Mouse (Mus musculus): ENCODE measurements around the gene Foxn3.

Foxn3 gene

GRCm38 (mm10) chr12:99527452-99527851, 35.9 kb downstream of the Foxn3 start:
- DNase-seq (ENCODE audit: low read depth in 2 of 2, low spot score in 2 of 2): no peak

- DNase-seq (ENCODE audit: low read depth in 2 of 2, low spot score in 2 of 2): no peak
Observed at GRCm38 (mm10) chr12:99526571-99527140, 36.7 kb downstream of the Foxn3 start.

DNA sequence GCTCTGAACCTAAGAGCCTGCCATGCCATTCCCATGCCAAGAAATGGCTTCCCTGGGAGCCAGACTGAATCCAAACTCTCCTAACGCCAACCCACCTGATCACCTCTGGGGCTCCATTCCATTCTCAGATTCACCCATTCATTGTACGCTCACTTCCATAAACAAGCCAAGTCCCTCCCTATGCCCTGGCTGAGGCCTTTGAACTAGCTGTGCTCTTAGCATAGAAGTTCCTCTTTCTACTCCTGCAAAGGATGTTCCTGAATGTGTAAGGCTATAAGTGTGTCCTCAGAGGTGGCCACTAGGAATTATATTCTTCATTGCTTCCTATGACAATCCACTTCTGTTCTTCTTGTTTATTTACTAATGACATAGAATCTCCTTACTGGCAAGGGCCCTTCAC, 40.5 kb downstream of the Foxn3 start:
- DNase-seq (ENCODE audit: low read depth in 2 of 2, low spot score in 2 of 2): no peak

- no peak for DNase-seq (ENCODE audit: low read depth in 2 of 2, low spot score in 2 of 2)
Observed at GRCm38 (mm10) chr12:99519862-99520261, 43.5 kb downstream of the Foxn3 start.

DNA sequence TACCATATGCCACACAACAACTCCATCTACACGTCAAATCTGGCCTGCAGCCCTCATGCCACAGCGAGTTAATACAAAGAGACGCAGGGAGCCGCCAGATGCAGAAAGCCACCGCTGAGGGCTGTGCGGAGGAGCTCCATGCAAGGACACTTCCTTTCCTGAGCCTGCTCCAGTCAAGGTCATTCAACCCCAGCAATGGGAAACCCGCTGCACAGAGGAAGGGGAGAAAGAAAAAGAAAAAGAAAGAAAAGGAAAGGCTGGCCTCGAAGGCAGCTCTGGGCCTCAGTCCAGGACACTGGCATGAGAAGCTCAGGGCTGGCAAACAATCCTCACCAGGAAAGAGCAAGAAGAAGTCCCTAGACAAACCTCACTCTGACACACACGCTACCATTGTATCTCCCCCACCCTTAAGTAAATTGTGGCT, 44.2 kb downstream of the Foxn3 start:
- DNase-seq (ENCODE audit: low read depth in 2 of 2, low spot score in 2 of 2): no peak

DNA sequence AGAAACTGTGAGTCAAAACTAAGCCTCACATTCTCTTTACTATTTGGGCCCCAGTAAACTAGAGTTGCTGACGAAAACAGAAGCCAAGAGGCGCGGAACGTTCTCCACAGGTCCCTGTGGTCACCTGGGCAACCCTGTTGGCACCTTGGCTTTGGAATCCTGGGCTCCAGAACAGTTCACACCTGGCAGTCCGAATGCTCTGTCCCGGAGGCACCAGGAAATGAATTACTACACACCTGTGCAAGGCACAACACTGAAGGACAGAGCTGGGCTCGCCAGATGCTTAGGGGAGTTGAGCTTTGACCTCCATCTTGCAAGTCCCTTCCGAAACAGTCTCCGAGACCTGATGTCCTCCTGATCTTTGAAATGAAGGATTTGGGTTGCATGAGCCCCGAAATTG, 44.7 kb downstream of the Foxn3 start:
- no peak for DNase-seq (ENCODE audit: low read depth in 2 of 2, low spot score in 2 of 2)

GRCm38 (mm10) chr12:99518126-99518525, 45.3 kb downstream of the Foxn3 start:
- no peak for DNase-seq (ENCODE audit: low read depth in 2 of 2, low spot score in 2 of 2)

GRCm38 (mm10) chr12:99517296-99517695, 46.1 kb downstream of the Foxn3 start:
- DNase-seq (ENCODE audit: low read depth in 2 of 2, low spot score in 2 of 2): no peak

GRCm38 (mm10) chr12:99515481-99515880, 47.9 kb downstream of the Foxn3 start:
- no peak for DNase-seq (ENCODE audit: low read depth in 2 of 2, low spot score in 2 of 2)

GRCm38 (mm10) chr12:99511644-99512043, 51.7 kb downstream of the Foxn3 start:
- no peak for DNase-seq (ENCODE audit: low read depth in 2 of 2, low spot score in 2 of 2)

GRCm38 (mm10) chr12:99510759-99511158, 52.6 kb downstream of the Foxn3 start:
- DNase-seq (ENCODE audit: low read depth in 2 of 2, low spot score in 2 of 2): no peak

GRCm38 (mm10) chr12:99502225-99502624, 61.2 kb downstream of the Foxn3 start:
- DNase-seq (ENCODE audit: low read depth in 2 of 2, low spot score in 2 of 2): no peak

DNA sequence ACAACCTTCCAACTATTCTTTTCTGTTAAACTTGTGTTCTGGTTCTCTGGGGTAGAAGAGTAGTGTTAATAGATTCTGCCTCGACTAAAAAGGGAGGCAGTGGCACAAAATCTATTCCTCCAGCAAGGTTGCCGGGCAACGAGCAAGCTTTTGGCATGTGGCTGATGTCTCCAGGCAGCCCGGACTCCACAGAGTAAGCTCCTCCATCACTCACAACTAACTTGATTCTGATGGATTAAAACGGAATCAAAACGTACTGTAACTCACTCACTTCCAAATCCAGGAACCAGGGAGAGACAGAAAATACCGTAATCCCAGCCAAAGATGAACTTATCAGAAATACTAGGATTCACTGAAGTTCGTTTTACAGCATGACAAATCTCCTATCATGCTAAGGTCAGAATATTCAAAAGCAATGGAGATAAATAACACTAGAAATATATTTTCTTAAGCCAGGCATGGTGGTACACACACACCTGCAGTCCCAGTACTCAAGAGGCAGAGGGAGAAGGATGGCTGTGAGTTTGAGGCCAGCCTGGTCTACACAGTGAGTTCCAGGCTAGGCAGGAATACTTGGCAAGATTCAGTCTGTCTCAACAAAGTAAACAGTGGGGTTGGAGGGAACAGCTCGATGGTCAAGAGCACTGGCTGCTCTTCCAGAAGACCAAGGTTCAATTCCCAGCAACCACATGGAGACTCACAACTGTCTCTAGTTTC, 64.2 kb downstream of the Foxn3 start:
- no peak for DNase-seq (ENCODE audit: low read depth in 2 of 2, low spot score in 2 of 2)

DNA sequence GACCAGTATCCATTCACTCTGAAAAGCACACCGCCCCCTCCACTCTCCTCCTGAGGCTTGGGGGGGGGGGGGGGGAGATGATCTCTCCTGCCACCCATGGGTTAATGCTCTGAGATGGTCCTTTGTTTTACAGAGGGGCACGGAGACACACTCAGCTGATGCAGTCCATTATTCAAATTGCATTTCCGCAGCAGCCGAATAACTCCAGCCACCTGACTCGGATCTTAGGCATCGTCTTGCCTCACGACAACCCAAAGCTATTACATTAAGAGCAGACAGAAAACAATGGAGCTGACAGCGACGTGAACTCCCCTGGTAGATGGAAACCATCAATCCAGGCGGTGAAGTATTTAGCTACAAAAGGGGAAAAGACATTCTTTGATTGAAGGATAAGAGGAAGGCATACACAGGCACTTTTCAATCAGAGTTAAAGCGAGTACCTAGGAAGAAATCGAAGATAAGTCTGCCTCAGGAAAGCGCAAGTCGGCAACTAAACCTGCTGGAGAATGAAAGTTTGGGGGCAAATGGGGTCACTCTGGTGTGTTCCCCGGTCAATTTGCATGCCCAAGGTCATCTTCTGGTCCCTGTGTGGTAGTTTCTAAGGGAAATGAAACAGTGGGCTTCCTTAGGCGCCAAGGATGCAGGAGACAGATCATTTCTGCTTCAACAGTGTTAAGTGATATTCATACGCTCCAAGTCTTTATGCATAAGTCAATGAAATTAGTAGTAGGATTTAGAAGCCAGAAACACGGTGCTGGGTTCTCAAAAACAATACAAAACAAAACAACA, 65.0 kb downstream of the Foxn3 start:
- no peak for DNase-seq (ENCODE audit: low read depth in 2 of 2, low spot score in 2 of 2)

GRCm38 (mm10) chr12:99496945-99497344, 66.4 kb downstream of the Foxn3 start:
- DNase-seq (ENCODE audit: low read depth in 2 of 2, low spot score in 2 of 2): no peak

- no peak for DNase-seq (ENCODE audit: low read depth in 2 of 2, low spot score in 2 of 2)
Observed at GRCm38 (mm10) chr12:99490216-99490615, 73.2 kb downstream of the Foxn3 start.

DNA sequence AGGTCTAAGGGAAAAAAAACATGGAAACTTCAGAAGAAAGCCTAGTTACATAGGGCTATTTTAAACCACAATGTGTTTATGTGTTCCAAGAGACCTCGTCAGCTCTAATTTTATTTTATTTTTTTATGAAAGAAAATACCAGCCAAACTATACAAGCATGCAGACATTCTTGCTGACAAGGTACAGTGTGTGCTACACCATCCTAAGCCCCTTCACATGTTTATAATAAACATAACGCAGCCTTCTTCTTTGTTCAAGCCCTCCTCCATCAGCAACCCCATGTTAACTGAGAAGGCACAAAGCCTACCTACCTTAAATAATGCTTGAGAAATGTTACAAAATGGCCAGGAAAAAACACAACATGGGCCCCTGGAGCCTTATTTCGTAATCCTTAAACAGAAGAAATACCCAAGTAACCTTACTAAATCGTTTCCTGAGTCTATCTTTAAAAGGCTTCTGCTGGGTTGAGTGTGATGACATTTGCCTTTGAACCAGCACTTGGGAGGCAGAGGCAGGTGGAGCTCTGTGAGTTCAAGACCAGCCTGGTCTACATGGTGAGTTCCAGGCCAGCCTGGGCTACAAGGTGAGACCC, 74.3 kb downstream of the Foxn3 start:
- no peak for DNase-seq (ENCODE audit: low read depth in 2 of 2, low spot score in 2 of 2)

GRCm38 (mm10) chr12:99480372-99480771, 83.0 kb downstream of the Foxn3 start:
- DNase-seq (ENCODE audit: low read depth in 2 of 2, low spot score in 2 of 2): no peak

GRCm38 (mm10) chr12:99474176-99474575, 89.2 kb downstream of the Foxn3 start:
- no peak for DNase-seq (ENCODE audit: low read depth in 2 of 2, low spot score in 2 of 2)

DNA sequence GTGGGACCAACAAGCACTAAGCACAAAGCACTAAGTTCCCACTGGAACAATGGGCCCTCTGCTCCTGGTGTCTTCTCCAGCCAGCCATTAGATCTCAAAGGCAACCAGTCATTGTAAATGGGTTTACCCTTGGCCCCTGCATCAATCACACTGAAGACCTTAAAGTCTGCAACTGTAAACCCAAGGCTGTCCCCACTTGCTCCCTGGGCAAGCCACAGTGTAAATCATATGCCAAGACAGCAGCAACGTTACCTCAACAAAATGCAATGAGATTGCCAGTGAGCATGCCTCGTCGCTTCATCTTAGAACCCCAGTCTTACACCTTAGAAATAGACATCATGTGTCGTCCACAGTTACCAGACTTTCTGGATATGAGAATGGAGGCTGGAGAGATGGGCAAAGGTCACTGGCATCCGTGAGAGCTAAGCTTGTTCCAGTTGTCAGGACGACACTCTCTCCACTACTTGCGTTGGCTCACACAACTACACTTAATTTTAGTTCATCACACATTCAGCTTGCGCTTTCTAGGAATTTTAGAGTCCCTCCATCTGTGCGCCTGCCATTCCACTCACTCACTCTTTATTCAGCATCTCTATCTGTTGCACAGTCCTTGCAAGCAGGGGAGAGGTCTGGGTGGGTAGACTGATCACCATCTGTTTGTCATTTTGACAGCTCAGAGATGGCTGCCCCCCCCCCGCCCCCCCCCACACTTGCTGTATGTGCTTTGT, 89.8 kb downstream of the Foxn3 start:
- no peak for DNase-seq (ENCODE audit: low read depth in 2 of 2, low spot score in 2 of 2)

- DNase-seq (ENCODE audit: low read depth in 2 of 2, low spot score in 2 of 2): no peak
Observed at GRCm38 (mm10) chr12:99471431-99471830, 92.0 kb downstream of the Foxn3 start.
